Mouse (Mus musculus) midbrain, embryonic 16.5 days (tissue): Measurements from ENCODE around the gene Atp2a2. TPM values are rescaled to one million over a fixed set of nuclear protein-coding genes. Genes with fewer than 3 reads are reported as not detected.

Experiments used
- ATAC-seq: fragments of 200-750 bp; cut with Nextera tagmentation; 2 replicates; pipeline ENCODE4 v1.8.0; 2017; ENCODE audit warnings: moderate TSS enrichment
- H3K27ac ChIP-seq: fragments of 300-500 bp; sonication (generic); 2 replicates; pipeline ENCODE4 v1.5.1; 2014; ENCODE audit warnings: mild to moderate bottlenecking, low read length, mixed read lengths
- H3K27me3 ChIP-seq: fragments of 300-500 bp; sonication (generic); 2 replicates; pipeline ENCODE4 v1.6.1; 2014; ENCODE audit warnings: low read depth, low read length, mixed read lengths; ENCODE audit not compliant: control insufficient read depth, insufficient read depth
- H3K36me3 ChIP-seq: fragments of 300-500 bp; sonication (generic); 2 replicates; pipeline ENCODE4 v1.6.1; 2014; ENCODE audit warnings: mild to moderate bottlenecking, low read length, moderate library complexity, mixed read lengths; ENCODE audit not compliant: control insufficient read depth, insufficient read depth
- H3K4me1 ChIP-seq: fragments of 300-500 bp; sonication (generic); 2 replicates; pipeline ENCODE4 v1.6.1; 2014; ENCODE audit warnings: mild to moderate bottlenecking, low read length, mixed read lengths; ENCODE audit not compliant: control insufficient read depth, insufficient read depth
- H3K4me2 ChIP-seq: fragments of 300-500 bp; sonication (generic); 2 replicates; pipeline ENCODE4 v1.6.1; 2014; ENCODE audit warnings: mild to moderate bottlenecking, low read length, mixed read lengths
- H3K4me3 ChIP-seq: fragments of 300-500 bp; sonication (generic); 2 replicates; pipeline ENCODE4 v1.5.1; 2014; ENCODE audit warnings: low read depth, mild to moderate bottlenecking, low read length, moderate library complexity, mixed read lengths
- H3K9ac ChIP-seq: fragments of 300-500 bp; sonication (generic); 2 replicates; pipeline ENCODE4 v1.6.1; 2014; ENCODE audit warnings: low read depth, low read length, mixed read lengths
- H3K9me3 ChIP-seq: fragments of 300-500 bp; sonication (generic); replicated peaks from 2 replicates; pipeline ENCODE4 v1.6.1; 2014; ENCODE audit warnings: mild to moderate bottlenecking, low read length, mixed read lengths; ENCODE audit not compliant: control insufficient read depth, poor library complexity, severe bottlenecking
- WGBS: fragments of 180-500 bp; shearing (Covaris S2); extraction: QIAGEN DNeasy Blood & Tissue Kit; methylation state at CpG from one replicate; pipeline ENCODE4 v1.1.7; 2014; 5-methylcytosine and 5-hydroxymethylcytosine counted together
- polyA plus RNA-seq: library from polyadenylated mRNA; unstranded; fragments of >200 nt; fragmentation: Nextera tagmentation; extraction: Ambion mirVana; gene quantifications from 2 replicates; pipeline ENCODE4 v1.2.1, GENCODE M21; 2015

Gene Atp2a2
- polyA plus RNA-seq, 1 experiment from 2014 or later, result 45.6 TPM

GRCm38 (mm10) chr5:122454883-122455282, 47.1 kb downstream of the Atp2a2 start:
- Histone ChIP-seq H3K9ac (no peak overlapping the region), H3K4me2 (no peak overlapping the region), H3K4me1 (no peaks in the 10 kb centered on the region), H3K9me3 (no peaks in the 10 kb centered on the region), H3K36me3 (peaks cover 52% of the 10 kb centered on the region), H3K4me3 (no peak overlapping the region), H3K27me3 (no peaks in the 10 kb centered on the region), H3K27ac (no peak overlapping the region)
- no peak for ATAC-seq
- 95% methylated on average over 3 of the region's 3 CpGs for WGBS

- H3K4me3 ChIP-seq, result no peak overlapping the region
- H3K27ac ChIP-seq, result no peak overlapping the region
- peaks cover 48% of the 10 kb centered on the region for H3K36me3 ChIP-seq
- H3K4me1 ChIP-seq, result no peaks in the 10 kb centered on the region
- WGBS, result 90% methylated on average over 4 of the region's 4 CpGs
- no peaks in the 10 kb centered on the region for H3K27me3 ChIP-seq
- H3K4me2 ChIP-seq, result no peak overlapping the region
- no peaks in the 10 kb centered on the region for H3K9me3 ChIP-seq
- ATAC-seq, result no peak
- H3K9ac ChIP-seq, result no peak overlapping the region
Observed at GRCm38 (mm10) chr5:122454442-122454841, 47.6 kb downstream of the Atp2a2 start.

- Histone ChIP-seq H3K4me2 (no peak overlapping the region), H3K4me1 (no peaks in the 10 kb centered on the region), H3K9me3 (no peaks in the 10 kb centered on the region), H3K9ac (no peak overlapping the region), H3K4me3 (no peak overlapping the region), H3K27ac (no peak overlapping the region; the same call in 1 of the 2 replicates), H3K27me3 (no peaks in the 10 kb centered on the region), H3K36me3 (peaks cover 41% of the 10 kb centered on the region)
- WGBS, result 71% methylated on average over 6 of the region's 6 CpGs
- ATAC-seq, result no peak
Observed at GRCm38 (mm10) chr5:122453188-122453587, 48.8 kb downstream of the Atp2a2 start.

- no peak overlapping the region for H3K9ac ChIP-seq
- peaks cover 33% of the 10 kb centered on the region for H3K36me3 ChIP-seq
- ATAC-seq, result no peak
- no peak overlapping the region for H3K4me2 ChIP-seq
- 83% methylated on average over 7 of the region's 7 CpGs for WGBS
- H3K4me1 ChIP-seq, result no peaks in the 10 kb centered on the region
- H3K4me3 ChIP-seq, result no peak overlapping the region
- H3K27me3 ChIP-seq, result no peaks in the 10 kb centered on the region
- no peak overlapping the region for H3K27ac ChIP-seq
- H3K9me3 ChIP-seq, result no peaks in the 10 kb centered on the region
Observed at GRCm38 (mm10) chr5:122452194-122452593, 49.8 kb downstream of the Atp2a2 start.

- 92% methylated on average over 5 of the region's 5 CpGs for WGBS
- ATAC-seq, result no peak
- Histone ChIP-seq H3K9me3 (no peaks in the 10 kb centered on the region), H3K4me3 (no peak overlapping the region), H3K27ac (no peak overlapping the region), H3K9ac (no peak overlapping the region), H3K4me2 (no peak overlapping the region), H3K36me3 (peaks cover 33% of the 10 kb centered on the region), H3K27me3 (no peaks in the 10 kb centered on the region), H3K4me1 (no peaks in the 10 kb centered on the region)
Observed at GRCm38 (mm10) chr5:122451324-122451723, 50.7 kb downstream of the Atp2a2 start.

- Histone ChIP-seq H3K27me3 (no peaks in the 10 kb centered on the region), H3K4me1 (no peaks in the 10 kb centered on the region), H3K4me3 (no peak overlapping the region), H3K27ac (no peak overlapping the region), H3K4me2 (no peak overlapping the region), H3K36me3 (peaks cover 33% of the 10 kb centered on the region), H3K9ac (no peak overlapping the region), H3K9me3 (no peaks in the 10 kb centered on the region)
- ATAC-seq, result no peak
- WGBS, result 73% methylated on average over 5 of the region's 5 CpGs
Observed at GRCm38 (mm10) chr5:122450913-122451317, 51.1 kb downstream of the Atp2a2 start.

- Histone ChIP-seq H3K4me2 (no peak overlapping the region), H3K4me3 (no peak overlapping the region), H3K27ac (no peak overlapping the region), H3K27me3 (no peaks in the 10 kb centered on the region), H3K9ac (no peak overlapping the region), H3K9me3 (no peaks in the 10 kb centered on the region), H3K4me1 (no peaks in the 10 kb centered on the region), H3K36me3 (peaks cover 27% of the 10 kb centered on the region)
- no peak for ATAC-seq
- 38% methylated on average over 7 of the region's 7 CpGs for WGBS
Observed at GRCm38 (mm10) chr5:122449946-122450345, 52.1 kb downstream of the Atp2a2 start.

GRCm38 (mm10) chr5:122448869-122449268, 53.2 kb downstream of the Atp2a2 start:
- Histone ChIP-seq H3K27me3 (no peaks in the 10 kb centered on the region), H3K9ac (no peak overlapping the region), H3K9me3 (no peaks in the 10 kb centered on the region), H3K4me2 (no peak overlapping the region), H3K4me1 (no peaks in the 10 kb centered on the region), H3K27ac (no peak overlapping the region), H3K4me3 (no peak overlapping the region), H3K36me3 (peaks cover 25% of the 10 kb centered on the region)
- no peak for ATAC-seq
- 80% methylated on average over 5 of the region's 5 CpGs for WGBS

- Histone ChIP-seq H3K4me1 (no peaks in the 10 kb centered on the region), H3K9me3 (no peaks in the 10 kb centered on the region), H3K4me3 (no peak overlapping the region), H3K27me3 (no peaks in the 10 kb centered on the region), H3K4me2 (no peak overlapping the region), H3K9ac (no peak overlapping the region), H3K36me3 (peaks cover 23% of the 10 kb centered on the region), H3K27ac (0 out of 2 replicates have a peak overlapping the region, but pooled peaks have one; percentile 11)
- 80% methylated on average over 8 of the region's 8 CpGs for WGBS
- ATAC-seq, result no peak
Observed at GRCm38 (mm10) chr5:122447857-122448256, 54.2 kb downstream of the Atp2a2 start.
